Mouse (Mus musculus) right cerebral cortex, adult 2 months (tissue): Measurements from ENCODE around the gene Wasf2.

Source experiments
- DNase-seq, 2 experiments: peaks; one replicate each; pipeline ENCODE4 v3.0.0; 2021 to 2022; ENCODE audit warnings: low spot score in 2 of 2

Wasf2 gene

DNA sequence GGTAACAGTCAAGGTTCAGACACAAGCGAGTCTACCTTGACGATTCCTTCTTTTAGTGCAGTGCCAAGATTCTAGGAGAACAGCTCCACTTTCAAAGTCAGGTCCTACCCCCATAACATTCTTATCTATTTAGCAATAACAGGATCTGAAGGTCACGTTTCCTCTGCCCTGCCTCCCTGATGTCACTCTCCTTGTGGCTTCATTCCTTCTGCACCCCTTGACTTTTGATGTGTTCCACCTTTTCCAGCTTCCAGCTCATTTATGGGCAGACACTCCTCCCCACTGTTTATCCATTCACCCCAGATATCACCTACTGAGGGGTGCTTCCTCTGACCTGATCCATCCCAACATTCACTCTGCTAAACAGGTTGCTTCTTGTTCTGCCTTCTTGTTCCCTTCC lies 3.2 kb upstream of the Wasf2 start:
- no peak for DNase-seq

DNA sequence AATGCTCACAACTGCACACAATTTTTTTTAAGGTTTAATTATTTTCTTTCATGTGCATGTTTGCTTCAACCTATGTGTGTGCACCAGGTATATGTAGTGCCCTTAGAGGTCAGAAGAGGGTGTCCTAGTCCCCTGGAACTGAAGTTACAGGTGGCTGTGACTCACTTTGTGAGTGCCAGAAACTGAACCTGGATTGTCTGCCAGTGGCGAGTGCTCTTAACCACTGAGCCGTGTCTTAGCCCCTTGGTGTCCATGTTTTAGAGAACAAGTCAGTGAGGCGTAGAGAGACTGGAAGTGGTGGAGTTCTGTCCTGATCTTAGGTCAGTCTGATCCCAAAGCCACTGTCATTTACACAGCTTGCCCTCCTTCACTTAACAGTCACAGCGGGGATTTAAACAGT lies 2.4 kb upstream of the Wasf2 start:
- DNase-seq: no peak

GRCm38 (mm10) chr4:133129391-133129790 lies 914 bp upstream of the Wasf2 start:
- DNase-seq: no peak

- DNase-seq: no peak
These were observed 811 bp downstream of the Wasf2 start for GRCm38 (mm10) chr4:133130890-133131741.

- no peak for DNase-seq
These were observed 1.7 kb downstream of the Wasf2 start for GRCm38 (mm10) chr4:133132027-133132426.

DNA sequence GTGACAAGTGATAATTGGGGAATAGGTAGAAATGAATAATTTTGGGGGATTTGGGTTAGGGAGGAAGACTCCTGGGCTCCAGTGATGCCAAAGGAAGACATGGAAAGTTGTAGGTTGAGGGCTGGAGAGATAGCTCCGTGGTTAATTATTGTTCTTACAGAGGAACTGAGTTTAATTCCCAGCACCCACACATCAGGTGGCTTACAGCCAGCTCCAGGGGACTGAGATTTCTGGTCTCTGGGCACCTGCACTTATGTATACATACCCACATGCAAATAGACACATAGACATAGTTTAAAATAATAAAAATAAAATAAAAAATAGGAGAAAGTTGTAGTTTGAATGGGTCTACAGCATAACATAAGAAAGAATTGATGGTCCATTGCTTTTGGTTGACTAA lies 6.6 kb downstream of the Wasf2 start:
- DNase-seq: no peak

GRCm38 (mm10) chr4:133138971-133139370 lies 8.7 kb downstream of the Wasf2 start:
- DNase-seq: no peak

GRCm38 (mm10) chr4:133155006-133155405 lies 24.7 kb downstream of the Wasf2 start:
- no peak for DNase-seq

DNA sequence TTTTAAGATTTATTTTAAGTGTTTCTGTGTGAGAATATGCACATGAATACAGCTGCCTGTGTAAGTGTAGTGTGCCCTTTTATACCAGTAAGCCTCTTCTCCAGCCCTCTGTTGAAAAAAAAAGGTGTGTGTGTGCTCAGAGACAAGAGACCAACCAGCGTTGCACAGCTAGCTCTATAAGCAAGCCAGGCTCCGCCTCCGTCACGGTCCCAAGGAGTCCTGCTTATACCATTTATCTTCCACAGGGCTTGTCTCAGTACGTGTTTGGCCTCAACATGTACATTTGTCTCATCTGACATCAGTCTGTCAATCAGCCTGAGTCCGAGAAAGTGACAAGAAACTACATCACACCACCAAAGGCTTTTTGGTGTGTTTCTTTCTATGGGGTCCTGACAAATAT lies 25.4 kb downstream of the Wasf2 start:
- no peak for DNase-seq

GRCm38 (mm10) chr4:133156422-133156821 lies 26.1 kb downstream of the Wasf2 start:
- no peak for DNase-seq

DNA sequence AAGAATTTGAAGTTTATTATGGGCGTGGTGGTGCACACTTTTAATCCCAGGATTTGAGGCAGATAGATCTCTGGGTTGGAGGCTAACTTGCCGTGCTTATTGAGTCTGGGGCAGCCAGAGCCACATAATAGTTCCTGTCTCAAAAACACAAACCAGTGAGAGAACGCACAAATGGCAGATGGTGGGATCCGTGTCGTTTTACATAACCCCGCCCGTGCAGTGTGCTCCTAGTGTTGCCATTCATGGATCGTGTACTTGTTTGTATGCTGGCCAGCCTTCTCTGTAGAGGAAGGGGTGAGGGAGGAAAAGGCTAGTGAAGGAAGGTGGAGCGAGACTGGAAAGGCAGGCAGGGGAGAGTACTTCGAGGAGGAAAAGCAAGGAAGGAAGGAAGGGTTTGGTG lies 26.5 kb downstream of the Wasf2 start:
- DNase-seq: no peak

GRCm38 (mm10) chr4:133159127-133159526 lies 28.8 kb downstream of the Wasf2 start:
- DNase-seq: no peak

GRCm38 (mm10) chr4:133159646-133160045 lies 29.3 kb downstream of the Wasf2 start:
- no peak for DNase-seq

DNA sequence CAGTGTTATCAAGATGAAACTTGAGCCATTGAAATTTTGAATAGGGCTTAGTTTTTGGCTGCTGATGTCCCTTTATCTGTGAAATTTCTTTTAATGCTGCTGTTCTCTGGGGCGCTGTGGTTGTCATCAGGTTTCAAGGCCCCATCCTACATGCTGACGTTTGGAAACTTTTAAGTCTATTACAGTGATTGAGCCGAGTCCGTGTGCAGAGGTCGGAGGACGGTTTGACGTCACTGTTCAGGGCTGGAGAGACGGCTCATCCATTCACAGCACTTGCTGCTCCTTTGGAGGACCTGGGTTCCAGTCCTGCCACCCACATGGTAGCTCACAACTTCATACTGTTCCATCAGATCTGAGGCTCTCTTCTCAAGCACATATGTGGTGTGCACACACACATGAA lies 29.9 kb downstream of the Wasf2 start:
- no peak for DNase-seq

GRCm38 (mm10) chr4:133160821-133161220 lies 30.5 kb downstream of the Wasf2 start:
- no peak for DNase-seq

DNA sequence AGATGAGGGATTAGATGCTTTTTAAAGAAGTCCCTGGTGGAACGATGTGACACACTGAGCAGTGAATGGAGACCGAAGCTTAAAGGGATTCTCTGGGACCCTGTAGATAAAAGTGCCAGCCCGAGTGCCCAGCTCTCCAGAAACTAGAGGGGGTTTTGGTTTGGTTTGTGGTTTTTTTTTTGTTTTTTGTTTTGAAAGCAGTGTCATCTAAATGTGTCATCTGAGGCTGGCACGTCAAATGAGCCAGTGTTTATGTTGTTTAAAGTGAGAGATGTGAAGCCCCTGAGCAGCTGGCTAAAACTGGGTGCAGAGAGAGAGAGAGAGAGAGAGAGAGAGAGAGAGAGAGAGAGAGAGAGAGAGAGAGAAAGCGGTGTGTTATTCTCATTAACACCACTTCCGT lies 31.9 kb downstream of the Wasf2 start:
- no peak for DNase-seq

DNA sequence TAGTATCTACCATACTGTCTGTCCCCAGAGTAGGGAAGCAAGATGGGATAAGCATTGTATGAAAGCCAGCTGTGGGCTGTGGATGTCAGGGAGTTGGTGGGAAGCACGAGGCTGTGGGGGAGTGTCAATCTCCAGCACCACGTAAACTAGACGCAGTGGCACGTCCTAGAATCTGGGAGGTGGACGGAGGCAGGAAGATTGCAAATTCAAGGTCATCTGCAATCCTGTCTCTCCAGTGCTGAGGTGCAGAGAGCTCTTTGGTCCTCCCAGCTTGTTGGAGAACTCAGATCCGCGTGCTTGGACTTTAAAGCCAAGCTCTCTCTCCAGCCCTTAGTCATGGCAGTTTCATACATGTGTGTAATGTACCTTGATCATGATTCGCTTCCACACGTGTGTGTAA lies 36.5 kb downstream of the Wasf2 start:
- DNase-seq: no peak

DNA sequence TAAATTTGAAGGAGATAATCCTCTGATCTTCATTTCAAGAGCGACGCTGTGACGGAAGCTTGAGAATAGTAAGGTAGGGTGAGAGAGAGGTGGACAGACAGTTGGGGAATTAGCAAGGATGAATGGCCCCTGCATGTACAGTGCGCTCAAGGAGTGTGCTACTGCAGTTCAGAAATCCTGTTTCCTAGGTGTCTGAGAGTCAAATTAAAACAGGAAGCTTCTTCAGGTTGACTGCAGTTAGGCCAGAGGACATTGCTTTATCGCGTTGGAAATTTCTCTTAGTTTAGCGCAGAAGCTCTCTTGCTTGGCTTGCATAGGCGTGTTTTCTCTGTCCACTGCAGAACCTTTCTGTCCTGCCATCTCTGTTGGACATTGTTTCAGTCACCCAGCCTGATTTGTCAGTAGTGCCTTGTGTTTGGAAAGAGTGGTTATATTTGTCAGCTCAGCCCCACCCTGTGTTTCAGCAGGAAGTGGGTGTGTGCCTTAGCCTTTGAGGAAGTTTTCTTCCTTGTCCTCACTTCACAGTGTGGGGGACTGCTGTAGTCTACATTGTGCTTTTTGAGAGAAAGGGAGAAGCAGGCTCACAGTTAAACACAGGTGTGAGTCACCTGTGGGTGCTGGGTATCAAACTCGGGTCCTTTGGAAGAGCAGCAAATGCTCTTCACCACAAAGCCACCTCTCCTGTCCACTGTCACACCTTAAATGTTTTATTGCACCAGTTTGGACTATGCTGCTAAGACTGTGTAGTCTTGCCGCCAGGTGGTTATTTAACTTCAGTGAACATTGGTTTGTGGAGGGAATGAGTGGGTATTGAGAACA lies 39.1 kb downstream of the Wasf2 start:
- DNase-seq: no peak

GRCm38 (mm10) chr4:133170056-133170524 lies 39.8 kb downstream of the Wasf2 start:
- DNase-seq: no peak

DNA sequence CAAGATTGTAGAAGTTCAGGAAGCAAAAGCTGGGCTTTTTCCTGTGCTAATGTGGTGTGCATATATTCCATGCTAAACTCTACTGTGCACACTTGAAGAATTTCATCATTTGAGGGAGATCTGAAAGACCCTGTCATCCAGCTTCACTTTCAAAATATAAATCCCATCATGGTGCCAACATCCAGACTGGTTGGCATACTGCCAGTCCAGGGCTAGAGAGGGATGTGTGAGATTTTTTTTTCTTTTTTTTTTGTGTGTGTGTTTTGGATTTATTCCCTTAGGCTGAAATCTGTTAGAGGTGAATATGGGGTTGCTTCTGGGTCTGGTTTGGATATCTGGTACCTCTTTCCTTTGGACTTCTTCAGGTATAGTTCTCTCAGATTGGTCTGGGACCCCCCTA lies 40.3 kb downstream of the Wasf2 start:
- DNase-seq: no peak

GRCm38 (mm10) chr4:133172451-133172850 lies 42.1 kb downstream of the Wasf2 start:
- no peak for DNase-seq

- no peak for DNase-seq
These were observed 44.1 kb downstream of the Wasf2 start for GRCm38 (mm10) chr4:133174361-133174760.

DNA sequence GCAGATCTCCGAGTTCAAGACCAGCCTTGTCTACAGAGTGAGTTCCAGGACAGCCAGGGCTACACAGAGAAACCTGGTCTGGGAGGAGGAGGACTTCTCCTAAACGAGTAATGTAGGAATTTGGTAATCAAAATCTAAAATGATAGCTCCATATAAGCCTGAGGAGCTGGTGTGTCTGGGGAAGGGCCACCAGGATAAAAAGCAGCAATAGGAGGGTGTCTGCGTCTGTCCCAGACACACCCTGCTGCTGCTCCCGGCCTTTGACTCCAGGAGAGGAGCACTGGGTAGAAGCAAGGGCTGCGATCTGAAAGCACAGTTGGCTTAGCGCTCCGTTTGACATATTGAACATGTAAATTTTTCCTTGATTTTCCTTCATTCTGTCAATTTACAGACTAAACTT lies 45.0 kb downstream of the Wasf2 start:
- no peak for DNase-seq
